Mouse (Mus musculus) spleen, postnatal 4 days (tissue): Measurements from ENCODE around the gene Olfr1336.
"Not testable (repeated sequence)": the region's sequence is repeated elsewhere in the genome, so short reads cannot be mapped to it uniquely, and the experiment has no call there.

Experiments
- DNase-seq, 2 experiments: peaks; one replicate each; pipeline ENCODE4 v3.0.0; 2022; ENCODE audit warnings: low spot score in 2 of 2

Gene Olfr1336

GRCm38 (mm10) chr7:6455868-6456267 is at the start of gene Olfr1336:
Gene Olfr1336, plus strand, starts transcription at chr7:6456168.
- DNase-seq, result no peak

GRCm38 (mm10) chr7:6410043-6410442 is 45.9 kb upstream of the Olfr1336 start, which contains the start of gene Gm20715:
Gene Gm20715, plus strand, starts transcription at chr7:6410277.
- peak; percentile 80 to 89 for DNase-seq

GRCm38 (mm10) chr7:6414626-6415441 is 41.1 kb upstream of the Olfr1336 start:
- DNase-seq, result no peak

- no peak for DNase-seq
These were observed 40.6 kb upstream of the Olfr1336 start for GRCm38 (mm10) chr7:6415442-6415787.

GRCm38 (mm10) chr7:6419894-6420293 is 36.1 kb upstream of the Olfr1336 start:
- DNase-seq, result no peak

GRCm38 (mm10) chr7:6429381-6429780 is 26.6 kb upstream of the Olfr1336 start:
- DNase-seq, result no peak

GRCm38 (mm10) chr7:6430342-6430741 is 25.6 kb upstream of the Olfr1336 start:
- no peak for DNase-seq

GRCm38 (mm10) chr7:6438388-6438787 is 17.6 kb upstream of the Olfr1336 start, which contains the start of gene Olfr1344:
Gene Olfr1344, plus strand, starts transcription at chr7:6438688.
- no peak for DNase-seq

GRCm38 (mm10) chr7:6441173-6441572 is 14.8 kb upstream of the Olfr1336 start:
- DNase-seq, result no peak

GRCm38 (mm10) chr7:6447771-6448170 is 8.2 kb upstream of the Olfr1336 start:
- DNase-seq, result no peak

- no peak for DNase-seq
These were observed 431 bp downstream of the Olfr1336 start for GRCm38 (mm10) chr7:6456399-6456798.

- no peak for DNase-seq
These were observed 11.0 kb downstream of the Olfr1336 start, which contains the start of gene Olfr1346 for GRCm38 (mm10) chr7:6466951-6467350. Gene Olfr1346, plus strand, starts transcription at chr7:6467101.

GRCm38 (mm10) chr7:6477633-6478032 is 21.7 kb downstream of the Olfr1336 start:
- DNase-seq, result not testable (repeated sequence)

GRCm38 (mm10) chr7:6486841-6487240 is 30.9 kb downstream of the Olfr1336 start, which contains the start of gene Olfr5:
Gene Olfr5, minus strand, starts transcription at chr7:6486941.
- no peak for DNase-seq

GRCm38 (mm10) chr7:6499655-6500054 is 43.7 kb downstream of the Olfr1336 start, which contains the start of gene Olfr1347:
Gene Olfr1347, minus strand, starts transcription at chr7:6499755.
- no peak for DNase-seq

GRCm38 (mm10) chr7:6508648-6509047 is 52.7 kb downstream of the Olfr1336 start, which contains the start of gene Olfr1348:
Gene Olfr1348, minus strand, starts transcription at chr7:6508748.
- DNase-seq, result no peak
